Comparison of ENCODE assay signal across 32 mouse cellular contexts in the genomic region with DNA sequence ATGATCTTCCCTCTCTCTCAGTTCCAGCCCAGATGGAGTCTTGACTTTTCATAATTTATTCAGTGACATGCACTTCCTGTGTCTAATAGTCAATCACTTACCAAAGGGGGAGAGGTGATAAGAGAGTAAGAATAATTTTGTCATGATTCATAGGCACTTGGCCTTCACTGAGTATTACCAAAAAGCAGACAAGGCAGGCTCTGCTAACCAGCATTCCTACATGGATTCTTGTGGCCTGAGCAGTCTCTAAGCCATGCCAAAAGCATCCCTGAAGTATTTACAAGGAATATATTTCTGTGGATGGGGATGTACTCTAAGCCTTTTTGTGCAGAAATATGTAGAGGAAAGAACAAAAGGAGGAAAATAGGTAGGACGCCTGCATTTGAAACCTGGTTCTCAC.
DNase-seq lines count a peak whose midpoint lies in the region; ATAC-seq and TF ChIP-seq lines count a peak whose summit lies in the region.
"Had no signal": no experiment of that assay in that cellular context is flagged by ENCODE, and none has a peak within 500 bp of the region (broad histone marks: within the 10 kb centered on the region; RNA-seq: fewer than 3 reads in every experiment).

No protein-coding gene starts in this region.

- H3K4me3 ChIP-seq in heart, postnatal 0 days (ENCODE audit: low read depth, low read length) = no peak overlapping the region
- no peak overlapping the region for H3K4me3 ChIP-seq in heart, adult 2 months
- no peak overlapping the region for H3K4me3 ChIP-seq in lung, postnatal 0 days (ENCODE audit: low read depth, low read length)
- no peak overlapping the region for H3K4me3 ChIP-seq in midbrain, embryonic 13.5 days (replicated peaks)
- H3K4me3 ChIP-seq: forebrain, embryonic 12.5 days; heart, embryonic 10.5 days; heart, embryonic 15.5 days; hindbrain, embryonic 12.5 days; intestine, embryonic 15.5 days; limb, embryonic 15.5 days; liver, embryonic 13.5 days; midbrain, embryonic 12.5 days; neural tube, embryonic 15.5 days had no signal

- 83% methylated on average over 1 of the region's 1 CpGs for WGBS in heart, postnatal 0 days
- WGBS in heart, adult 2 months = 84% methylated on average over 1 of the region's 1 CpGs
- 80% methylated on average over 1 of the region's 1 CpGs for WGBS in lung, postnatal 0 days
- WGBS in midbrain, embryonic 13.5 days = 72% methylated on average over 1 of the region's 1 CpGs

- CTCF ChIA-PET in Patski (lab: Charles Lee) = no interaction called here

- TF ChIP-seq CTCF in heart, postnatal 0 days (IDR thresholded peaks at IDR 0.05; ENCODE audit: low read depth) = no peak
- no peak for TF ChIP-seq CTCF in heart, adult 2 months (IDR thresholded peaks at IDR 0.05)
- no peak for TF ChIP-seq CTCF in lung, postnatal 0 days (IDR thresholded peaks at IDR 0.05)
- TF ChIP-seq CTCF in Patski (IDR thresholded peaks at IDR 0.05) = no peak

- no peaks in the 10 kb centered on the region for H3K27me3 ChIP-seq in heart, postnatal 0 days (ENCODE audit: control insufficient read depth, insufficient read depth, low read length)
- H3K27me3 ChIP-seq in heart, adult 2 months (ENCODE audit: control insufficient read depth, insufficient read depth, low read length) = no peaks in the 10 kb centered on the region
- H3K27me3 ChIP-seq in lung, postnatal 0 days (replicated peaks; ENCODE audit: insufficient read depth, low read length) = no peaks in the 10 kb centered on the region
- H3K27me3 ChIP-seq in Patski = no peaks in the 10 kb centered on the region
- no peaks in the 10 kb centered on the region for H3K27me3 ChIP-seq in midbrain, embryonic 13.5 days
- H3K27me3 ChIP-seq: forebrain, embryonic 12.5 days; heart, embryonic 15.5 days; hindbrain, embryonic 12.5 days; intestine, embryonic 15.5 days; limb, embryonic 15.5 days; liver, embryonic 13.5 days; midbrain, embryonic 12.5 days; neural tube, embryonic 15.5 days had no signal

- in situ Hi-C loops in Patski (cut with MboI; ENCODE audit: low pct_unique_long_range_greater_than_20kb) = loop anchor here (10.0 kb wide), 1 partner anchor 749 kb away; a partner anchor contains a TSS

- peak; percentile 30 for DNase-seq in heart, postnatal 0 days (ENCODE audit: low spot score)
- DNase-seq in heart, adult 2 months = no peak
- DNase-seq in lung, postnatal 0 days (ENCODE audit: low spot score) = peak; percentile 42
- no peak for DNase-seq in lung, postnatal 4 days
- peak; percentile 50 for DNase-seq in Patski (ENCODE audit: low read depth, low spot score)
- DNase-seq in right cerebral cortex, postnatal 25 days = no peak
- DNase-seq: adrenal gland, postnatal 10 days; cerebellum, adult 8-10 months; cerebellum, postnatal 25 days; gastrocnemius, postnatal 10 days; heart, postnatal 36 days; kidney, adult 8-10 months; kidney, postnatal 4 days; liver, embryonic 13.5 days; lung, adult 2 months; lung, postnatal 14 days; retina, postnatal 1 day; right cerebral cortex, postnatal 14 days; spleen, adult 18-20 months; thymus, adult 18-20 months; thymus, postnatal 36 days had no signal

- H3K9ac ChIP-seq in heart, postnatal 0 days (replicated peaks; ENCODE audit: low read depth, low read length) = no peak overlapping the region
- H3K9ac ChIP-seq in heart, adult 2 months (ENCODE audit: low read depth, low read length) = no peak overlapping the region
- no peak overlapping the region for H3K9ac ChIP-seq in lung, postnatal 0 days (replicated peaks; ENCODE audit: low read depth)
- no peak overlapping the region for H3K9ac ChIP-seq in midbrain, embryonic 13.5 days (replicated peaks)
- H3K9ac ChIP-seq: forebrain, embryonic 12.5 days; heart, embryonic 15.5 days; hindbrain, embryonic 12.5 days; intestine, embryonic 15.5 days; limb, embryonic 15.5 days; liver, embryonic 13.5 days; midbrain, embryonic 12.5 days; neural tube, embryonic 15.5 days had no signal

- ATAC-seq in heart, postnatal 0 days (ENCODE audit: insufficient read depth, low read depth) = no peak
- peak; percentile 55; the same call in 1 of the 2 replicates for ATAC-seq in lung, postnatal 0 days
- ATAC-seq in Patski = peak; percentile 98
- no peak for ATAC-seq in midbrain, embryonic 13.5 days
- ATAC-seq: hindbrain, postnatal 0 days; intestine, embryonic 15.5 days had no signal

- H3K36me3 ChIP-seq in heart, postnatal 0 days (replicated peaks; ENCODE audit: control insufficient read depth, insufficient read depth, low read length) = no peaks in the 10 kb centered on the region
- H3K36me3 ChIP-seq in heart, adult 2 months (ENCODE audit: control insufficient read depth, insufficient read depth, low read length) = no peaks in the 10 kb centered on the region
- H3K36me3 ChIP-seq in lung, postnatal 0 days (ENCODE audit: insufficient read depth, low read length) = no peaks in the 10 kb centered on the region
- H3K36me3 ChIP-seq in midbrain, embryonic 13.5 days = no peaks in the 10 kb centered on the region
- H3K36me3 ChIP-seq: forebrain, embryonic 12.5 days; heart, embryonic 10.5 days; heart, embryonic 15.5 days; hindbrain, embryonic 12.5 days; intestine, embryonic 15.5 days; liver, embryonic 13.5 days; midbrain, embryonic 12.5 days; neural tube, embryonic 15.5 days had no signal

- H3K27ac ChIP-seq in heart, postnatal 0 days (ENCODE audit: low read depth) = peak overlapping the region; percentile 4; the same call in 1 of the 2 replicates
- H3K27ac ChIP-seq in heart, adult 2 months = no peak overlapping the region
- no peak overlapping the region for H3K27ac ChIP-seq in lung, postnatal 0 days (ENCODE audit: low read length)
- no peak overlapping the region for H3K27ac ChIP-seq in midbrain, embryonic 13.5 days
- H3K27ac ChIP-seq: forebrain, embryonic 12.5 days; heart, embryonic 10.5 days; heart, embryonic 15.5 days; hindbrain, embryonic 12.5 days; hindbrain, postnatal 0 days; intestine, embryonic 15.5 days; limb, embryonic 15.5 days; liver, embryonic 13.5 days; midbrain, embryonic 12.5 days; neural tube, embryonic 15.5 days; stomach, postnatal 0 days had no signal

- POLR2A ChIA-PET in Patski (lab: Charles Lee) = no interaction called here

- no peak for TF ChIP-seq POLR2A in heart, adult 2 months (IDR thresholded peaks at IDR 0.05; ENCODE audit: insufficient read depth, low read depth, low read length)

- intact Hi-C loops in heart, adult 2 months (cut with DNase I) = no loop called here

- no peak for TF ChIP-seq EP300 in heart, postnatal 0 days (IDR thresholded peaks at IDR 0.05; ENCODE audit: low read depth)
- no peak for TF ChIP-seq EP300 in heart, adult 2 months (IDR thresholded peaks at IDR 0.05; ENCODE audit: insufficient read depth, low read depth, low read length)
- peak; percentile 78 for TF ChIP-seq EP300 in lung, postnatal 0 days (IDR thresholded peaks at IDR 0.05)

- 0 out of 2 replicates have a peak, but pooled peaks cover 8% of the 10 kb centered on the region for H3K4me1 ChIP-seq in heart, postnatal 0 days (ENCODE audit: control insufficient read depth, insufficient read depth)
- peaks cover 4% of the 10 kb centered on the region for H3K4me1 ChIP-seq in heart, adult 2 months (ENCODE audit: control insufficient read depth, insufficient read depth, low read length)
- H3K4me1 ChIP-seq in lung, postnatal 0 days (ENCODE audit: insufficient read depth, low read depth, low read length) = peaks cover 19% of the 10 kb centered on the region
- peaks cover 9% of the 10 kb centered on the region for H3K4me1 ChIP-seq in midbrain, embryonic 13.5 days (replicated peaks)
- H3K4me1 ChIP-seq: intestine, embryonic 15.5 days had no signal

- H3K79me2 ChIP-seq in heart, adult 2 months (replicated peaks; ENCODE audit: control insufficient read depth, insufficient read depth, low read length) = no peaks in the 10 kb centered on the region

- no peak overlapping the region for H3K4me2 ChIP-seq in heart, postnatal 0 days (ENCODE audit: low read depth, low read length)
- no peak overlapping the region for H3K4me2 ChIP-seq in lung, postnatal 0 days (replicated peaks; ENCODE audit: low read depth, low read length)
- H3K4me2 ChIP-seq in midbrain, embryonic 13.5 days (replicated peaks) = no peak overlapping the region
- H3K4me2 ChIP-seq: forebrain, embryonic 12.5 days; heart, embryonic 15.5 days; hindbrain, embryonic 12.5 days; intestine, embryonic 15.5 days; limb, embryonic 15.5 days; liver, embryonic 13.5 days; midbrain, embryonic 12.5 days; neural tube, embryonic 15.5 days had no signal

- H3K9me3 ChIP-seq in heart, postnatal 0 days (replicated peaks; ENCODE audit: control insufficient read depth, low read length) = no peaks in the 10 kb centered on the region
- no peaks in the 10 kb centered on the region for H3K9me3 ChIP-seq in lung, postnatal 0 days (ENCODE audit: low read length)
- no peaks in the 10 kb centered on the region for H3K9me3 ChIP-seq in midbrain, embryonic 13.5 days
- H3K9me3 ChIP-seq: forebrain, embryonic 12.5 days; heart, embryonic 10.5 days; heart, embryonic 15.5 days; hindbrain, embryonic 12.5 days; intestine, embryonic 15.5 days; limb, embryonic 15.5 days; liver, embryonic 13.5 days; midbrain, embryonic 12.5 days; neural tube, embryonic 15.5 days had no signal

Comparison
In these comparisons a context has a peak if more than half of its experiments do, and no peak if none do; other contexts are left out.
1. DNase-seq: peak in heart, postnatal 0 days (single experiment), lung, postnatal 0 days (single experiment) and Patski (single experiment); none in heart, adult 2 months (0 of 2), lung, postnatal 4 days (0 of 2) and right cerebral cortex, postnatal 25 days (single experiment).
2. ATAC-seq: peak in lung, postnatal 0 days (single experiment) and Patski (single experiment); none in heart, postnatal 0 days (single experiment) and midbrain, embryonic 13.5 days (single experiment).